ENCODE assay signal across 7 mouse cellular contexts in the genomic region with DNA sequence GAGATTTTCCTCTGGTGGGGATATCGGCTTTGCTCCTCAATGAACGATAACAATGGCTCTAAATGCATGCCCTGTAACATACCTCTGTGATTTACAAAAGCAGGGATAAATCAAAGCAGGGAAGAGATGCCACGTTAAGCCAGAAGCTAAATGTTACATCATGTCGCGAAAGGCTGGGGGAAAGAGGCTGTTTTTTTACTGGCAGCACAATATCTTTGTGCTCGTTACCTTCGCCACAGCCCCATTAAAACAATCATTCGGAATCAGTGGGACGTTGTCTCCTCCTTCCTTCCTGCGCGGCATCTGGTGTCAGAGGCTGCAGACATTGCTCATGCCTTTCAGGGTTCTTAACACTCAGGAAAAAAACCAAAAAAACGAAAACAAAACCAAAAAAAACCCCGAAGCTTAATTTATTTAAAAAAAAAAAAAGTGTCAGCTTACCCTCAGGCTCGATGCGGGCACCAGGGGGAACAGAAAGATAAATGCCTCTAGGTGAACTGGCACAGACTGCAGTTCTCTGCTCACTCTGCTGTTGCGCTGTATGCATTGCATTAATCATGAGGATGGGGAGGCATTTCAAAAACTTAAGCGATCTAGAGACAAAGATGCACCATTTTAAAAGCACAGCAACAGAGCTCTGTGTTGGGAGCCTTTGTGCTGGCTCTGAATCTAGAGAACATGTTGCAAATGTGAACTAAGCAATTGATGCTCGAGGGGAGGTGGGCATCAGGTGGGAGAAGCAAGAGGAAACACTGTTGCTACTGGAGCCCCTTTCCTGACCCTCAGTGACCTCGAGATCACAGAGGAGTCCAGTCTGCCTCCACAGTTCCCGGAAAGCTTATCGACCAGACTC. TPM values are rescaled to one million over a fixed set of nuclear protein-coding genes. Genes with fewer than 3 reads are reported as not detected.
A peak's percentile ranks its signal among the peaks of the same experiment; 100 is the strongest.
DNase-seq lines count a peak whose midpoint lies in the region; ATAC-seq and TF ChIP-seq lines count a peak whose summit lies in the region.

No protein-coding gene starts in this region.

- H3K9ac ChIP-seq in liver, postnatal 0 days (replicated peaks), result no peak overlapping the region
- peak overlapping the region; percentile 30 for H3K9ac ChIP-seq in embryonic facial prominence, embryonic 11.5 days (replicated peaks; ENCODE audit: low read length)
- H3K9ac ChIP-seq in intestine, embryonic 15.5 days, result no peak overlapping the region
- H3K9ac ChIP-seq in midbrain, embryonic 14.5 days (replicated peaks; ENCODE audit: low read length), result peak overlapping the region; percentile 58

- H3K9me3 ChIP-seq in liver, postnatal 0 days (ENCODE audit: low read length), result no peaks in the 10 kb centered on the region
- no peaks in the 10 kb centered on the region for H3K9me3 ChIP-seq in embryonic facial prominence, embryonic 11.5 days (replicated peaks; ENCODE audit: control insufficient read depth, low read length)
- no peaks in the 10 kb centered on the region for H3K9me3 ChIP-seq in intestine, embryonic 15.5 days
- no peaks in the 10 kb centered on the region for H3K9me3 ChIP-seq in midbrain, embryonic 14.5 days (ENCODE audit: control insufficient read depth, low read length)

- no peaks in the 10 kb centered on the region for H3K4me1 ChIP-seq in liver, postnatal 0 days (ENCODE audit: insufficient read depth)
- H3K4me1 ChIP-seq in embryonic facial prominence, embryonic 11.5 days (ENCODE audit: control insufficient read depth, insufficient read depth, low read length), result no peaks in the 10 kb centered on the region; the same call in 1 of the 2 replicates
- no peaks in the 10 kb centered on the region for H3K4me1 ChIP-seq in intestine, embryonic 15.5 days (replicated peaks)
- H3K4me1 ChIP-seq in midbrain, embryonic 14.5 days (ENCODE audit: control insufficient read depth, insufficient read depth, low read length), result peaks cover 13% of the 10 kb centered on the region

- H3K4me2 ChIP-seq in liver, postnatal 0 days (ENCODE audit: low read depth, low read length), result peak overlapping the region; percentile 26; the same call in 1 of the 2 replicates
- peak overlapping the region; percentile 24 for H3K4me2 ChIP-seq in embryonic facial prominence, embryonic 11.5 days (ENCODE audit: low read depth, low read length)
- H3K4me2 ChIP-seq in intestine, embryonic 15.5 days (replicated peaks), result peak overlapping the region; percentile 39
- peak overlapping the region; percentile 52 for H3K4me2 ChIP-seq in midbrain, embryonic 14.5 days (ENCODE audit: low read length)

- TF ChIP-seq CTCF in liver, postnatal 0 days (IDR thresholded peaks at IDR 0.05; ENCODE audit: low read depth), result no peak

- no peak for ATAC-seq in liver, postnatal 0 days
- ATAC-seq in embryonic facial prominence, embryonic 11.5 days (replicated peaks; ENCODE audit: insufficient number of reproducible peaks, low FRiP score, low TSS enrichment, low read depth), result no peak; the same call in 1 of the 2 replicates
- no peak for ATAC-seq in intestine, embryonic 15.5 days
- ATAC-seq in midbrain, embryonic 14.5 days (ENCODE audit: low FRiP score, low TSS enrichment), result peak; percentile 80; the same call in 1 of the 2 replicates

- no peaks in the 10 kb centered on the region for H3K36me3 ChIP-seq in liver, postnatal 0 days (replicated peaks; ENCODE audit: insufficient read depth, low read length)
- no peaks in the 10 kb centered on the region for H3K36me3 ChIP-seq in embryonic facial prominence, embryonic 11.5 days (replicated peaks; ENCODE audit: control insufficient read depth, insufficient read depth, low read depth, low read length)
- H3K36me3 ChIP-seq in intestine, embryonic 15.5 days, result no peaks in the 10 kb centered on the region
- H3K36me3 ChIP-seq in midbrain, embryonic 14.5 days (ENCODE audit: control insufficient read depth, insufficient read depth, low read length), result no peaks in the 10 kb centered on the region

- H3K27me3 ChIP-seq in liver, postnatal 0 days (ENCODE audit: insufficient read depth, low read length), result no peaks in the 10 kb centered on the region
- no peaks in the 10 kb centered on the region for H3K27me3 ChIP-seq in embryonic facial prominence, embryonic 11.5 days (ENCODE audit: control insufficient read depth, insufficient read depth, low read length)
- no peaks in the 10 kb centered on the region for H3K27me3 ChIP-seq in intestine, embryonic 15.5 days (replicated peaks)
- no peaks in the 10 kb centered on the region for H3K27me3 ChIP-seq in midbrain, embryonic 14.5 days (ENCODE audit: control insufficient read depth, insufficient read depth, low read length)

- TF ChIP-seq EP300 in liver, postnatal 0 days (IDR thresholded peaks at IDR 0.05; ENCODE audit: low read depth), result no peak

- WGBS in liver, postnatal 0 days (ENCODE audit: insufficient replicate concordance), result 38% methylated on average over 21 of the region's 21 CpGs
- 22% methylated on average over 21 of the region's 21 CpGs for WGBS in embryonic facial prominence, embryonic 11.5 days
- WGBS in intestine, embryonic 15.5 days, result 24% methylated on average over 21 of the region's 21 CpGs
- WGBS in midbrain, embryonic 14.5 days, result 10% methylated on average over 21 of the region's 21 CpGs

- H3K27ac ChIP-seq in liver, postnatal 0 days (ENCODE audit: low read depth), result no peak overlapping the region
- H3K27ac ChIP-seq in embryonic facial prominence, embryonic 11.5 days (replicated peaks; ENCODE audit: low read depth, low read length), result no peak overlapping the region
- no peak overlapping the region for H3K27ac ChIP-seq in intestine, embryonic 15.5 days
- H3K27ac ChIP-seq in midbrain, embryonic 14.5 days (replicated peaks; ENCODE audit: low read depth, low read length), result peak overlapping the region; percentile 87

- no peak overlapping the region for H3K4me3 ChIP-seq in liver, postnatal 0 days (ENCODE audit: low read depth, low read length)
- H3K4me3 ChIP-seq in embryonic facial prominence, embryonic 11.5 days (ENCODE audit: low read depth, low read length), result no peak overlapping the region
- H3K4me3 ChIP-seq in intestine, embryonic 15.5 days (replicated peaks), result no peak overlapping the region
- peak overlapping the region; percentile 30 for H3K4me3 ChIP-seq in midbrain, embryonic 14.5 days (replicated peaks; ENCODE audit: low read depth, low read length)

- DNase-seq in liver, postnatal 0 days, result no peak
- DNase-seq in liver, result no peak
- peak; percentile 29 for DNase-seq in embryonic facial prominence, embryonic 11.5 days (ENCODE audit: low spot score)
- peak; percentile 83 for DNase-seq in midbrain, embryonic 14.5 days
- no peak for DNase-seq in gastrocnemius, adult 18-20 months (ENCODE audit: low spot score)
- DNase-seq in gastrocnemius, postnatal 4 days (ENCODE audit: low spot score in 2 of 2), result no peak

RNA-seq across cellular contexts. Expression of gene Tfb1m, which starts 53.6 kb away (rescaled TPM):
- 10.3 and 12.0 TPM in 2 replicates for polyA plus RNA-seq in liver, postnatal 0 days (2015; fragmentation: Nextera tagmentation; extraction: Ambion mirVana)
- polyA plus RNA-seq in embryonic facial prominence, embryonic 11.5 days (2014; fragmentation: Nextera tagmentation; extraction: Ambion mirVana), result 22.4 and 25.9 TPM in 2 replicates
- polyA plus RNA-seq in intestine, embryonic 15.5 days (2015; fragmentation: Nextera tagmentation; extraction: Ambion mirVana), result 17.7 and 18.4 TPM in 2 replicates
- 12.4 and 12.7 TPM in 2 replicates for polyA plus RNA-seq in midbrain, embryonic 14.5 days (2014; fragmentation: Nextera tagmentation; extraction: Ambion mirVana)
- total RNA-seq in gastrocnemius, adult 18-20 months (2021), result 10 to 100 TPM in 1 of 2 experiments, 1 to 10 TPM in 1; 9.7 to 10.2 TPM
- 10 to 100 TPM; 10.2 to 11.9 TPM for total RNA-seq in gastrocnemius, postnatal 4 days (2021)

Comparison
In these comparisons a context has a peak if more than half of its experiments do, and no peak if none do; other contexts are left out.
1. DNase-seq: peak in embryonic facial prominence, embryonic 11.5 days (single experiment) and midbrain, embryonic 14.5 days (single experiment); none in liver, postnatal 0 days (single experiment), liver (single experiment), gastrocnemius, adult 18-20 months (single experiment) and gastrocnemius, postnatal 4 days (0 of 2).
2. H3K9ac ChIP-seq: peak in embryonic facial prominence, embryonic 11.5 days (single experiment) and midbrain, embryonic 14.5 days (single experiment); none in liver, postnatal 0 days (single experiment) and intestine, embryonic 15.5 days (single experiment).
3. Peak in every context shown above with its lines, with median percentiles within 50 percentile points of each other: H3K4me2 ChIP-seq.